In the genomic region with DNA sequence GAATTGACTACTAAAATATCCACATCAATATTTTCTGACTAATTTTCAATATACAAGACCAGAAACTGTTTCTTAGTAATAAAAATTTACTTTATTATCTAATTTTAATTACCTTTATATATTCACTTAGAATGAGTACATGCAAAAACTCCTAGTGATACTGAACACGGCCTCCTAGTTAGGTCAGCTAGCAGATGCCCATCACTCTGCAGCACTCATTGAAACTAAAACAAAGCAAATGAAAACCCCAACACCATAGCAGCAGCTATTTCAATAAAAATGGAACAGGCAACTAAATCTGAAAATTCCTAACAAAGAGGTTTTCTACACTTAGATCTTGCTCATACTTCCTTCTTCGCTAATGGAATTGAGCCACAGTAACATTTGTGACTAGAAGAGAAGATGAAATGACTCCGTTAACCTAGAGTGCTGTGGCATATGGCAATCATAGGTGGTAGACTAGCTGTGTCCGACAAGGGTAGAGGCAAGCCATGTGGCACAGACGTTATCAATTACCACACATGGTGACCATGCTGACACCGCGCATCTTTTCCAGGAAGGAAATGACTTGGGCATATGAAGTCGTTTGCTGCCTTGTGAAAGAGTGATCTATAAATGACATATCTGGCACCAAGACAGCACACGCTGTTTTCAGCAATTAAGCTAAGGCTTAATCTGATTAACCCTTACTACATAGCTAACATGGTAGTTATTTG, we compare ENCODE assay signal across 13 mouse cellular contexts. TPM values are rescaled to one million over a fixed set of nuclear protein-coding genes. Genes with fewer than 3 reads are reported as not detected.
A peak's percentile ranks its signal among the peaks of the same experiment; 100 is the strongest.
DNase-seq lines count a peak whose midpoint lies in the region; ATAC-seq lines count a peak whose summit lies in the region.
"Had no signal": no experiment of that assay in that cellular context is flagged by ENCODE, and none has a peak within 500 bp of the region (broad histone marks: within the 10 kb centered on the region; RNA-seq: fewer than 3 reads in every experiment).

No protein-coding gene starts in this region.

- no peak overlapping the region for H3K9ac ChIP-seq in liver, embryonic 15.5 days
- H3K9ac ChIP-seq: limb, embryonic 13.5 days had no signal

- no peaks in the 10 kb centered on the region for H3K4me1 ChIP-seq in embryonic facial prominence, embryonic 10.5 days
- peaks cover 38% of the 10 kb centered on the region for H3K4me1 ChIP-seq in liver, embryonic 15.5 days (replicated peaks)
- H3K4me1 ChIP-seq: heart, embryonic 10.5 days; limb, embryonic 13.5 days had no signal

- H3K27ac ChIP-seq in embryonic facial prominence, embryonic 10.5 days (replicated peaks) = no peak overlapping the region
- H3K27ac ChIP-seq in liver, embryonic 15.5 days (replicated peaks) = peak overlapping the region; percentile 97
- H3K27ac ChIP-seq: heart, embryonic 10.5 days; layer of hippocampus, adult 2 months; limb, embryonic 13.5 days; macrophage had no signal

- H3K4me2 ChIP-seq in liver, embryonic 15.5 days = peak overlapping the region; percentile 53
- H3K4me2 ChIP-seq: limb, embryonic 13.5 days had no signal

- H3K9me3 ChIP-seq in embryonic facial prominence, embryonic 10.5 days = no peaks in the 10 kb centered on the region
- H3K9me3 ChIP-seq in liver, embryonic 15.5 days (replicated peaks) = no peaks in the 10 kb centered on the region
- H3K9me3 ChIP-seq: heart, embryonic 10.5 days; limb, embryonic 13.5 days had no signal

- no peaks in the 10 kb centered on the region for H3K36me3 ChIP-seq in embryonic facial prominence, embryonic 10.5 days (replicated peaks)
- H3K36me3 ChIP-seq in liver, embryonic 15.5 days (replicated peaks) = no peaks in the 10 kb centered on the region
- H3K36me3 ChIP-seq: heart, embryonic 10.5 days; limb, embryonic 13.5 days had no signal

- no peaks in the 10 kb centered on the region for H3K27me3 ChIP-seq in embryonic facial prominence, embryonic 10.5 days (replicated peaks; ENCODE audit: low read depth, poor library complexity, severe bottlenecking)
- H3K27me3 ChIP-seq in liver, embryonic 15.5 days = no peaks in the 10 kb centered on the region
- H3K27me3 ChIP-seq: limb, embryonic 13.5 days had no signal

- H3K4me3 ChIP-seq in embryonic facial prominence, embryonic 10.5 days = no peak overlapping the region
- no peak overlapping the region for H3K4me3 ChIP-seq in liver, embryonic 15.5 days (replicated peaks)
- H3K4me3 ChIP-seq: heart, embryonic 10.5 days; layer of hippocampus, adult 2 months; limb, embryonic 13.5 days had no signal

- DNase-seq in spleen, adult 12 weeks (ENCODE audit: low spot score) = peak; percentile 34
- DNase-seq in spleen, adult 18-20 months = no peak
- peak; percentile 21 for DNase-seq in embryonic facial prominence, embryonic 10.5 days (ENCODE audit: low spot score)
- DNase-seq in kidney, adult 8-10 months = no peak
- no peak for DNase-seq in kidney, postnatal 25 days
- DNase-seq in kidney, adult 11 months = no peak
- DNase-seq: cerebellum, adult 9-10 months had no signal

- 61% methylated on average over 9 of the region's 9 CpGs for WGBS in embryonic facial prominence, embryonic 10.5 days
- WGBS in liver, embryonic 15.5 days (ENCODE audit: insufficient replicate concordance) = 22% methylated on average over 9 of the region's 9 CpGs

- ATAC-seq in liver, embryonic 15.5 days (ENCODE audit: insufficient read depth) = peak; percentile 100
- ATAC-seq: activated CD4-positive, CD25-positive, alpha-beta regulatory T cell, adult 4 months had no signal

RNA-seq across cellular contexts. Expression of a gene that starts 9.2 kb away (rescaled TPM):
- 2.9 and 3.2 TPM in 2 replicates for polyA plus RNA-seq in embryonic facial prominence, embryonic 10.5 days (2016; fragmentation: Nextera tagmentation; extraction: Ambion mirVana)
- polyA plus RNA-seq in liver, embryonic 15.5 days (2015; fragmentation: Nextera tagmentation; extraction: Ambion mirVana) = 1.7 and 2.0 TPM in 2 replicates

RNA-seq across cellular contexts. Expression of a gene that starts 36.7 kb away (rescaled TPM):
- 11.5 and 11.9 TPM in 2 replicates for polyA plus RNA-seq in embryonic facial prominence, embryonic 10.5 days (2016; fragmentation: Nextera tagmentation; extraction: Ambion mirVana)
- polyA plus RNA-seq in liver, embryonic 15.5 days (2015; fragmentation: Nextera tagmentation; extraction: Ambion mirVana) = 4.1 and 4.3 TPM in 2 replicates

RNA-seq across cellular contexts. Expression of a gene that starts 36.8 kb away (rescaled TPM):
- polyA plus RNA-seq in embryonic facial prominence, embryonic 10.5 days (2016; fragmentation: Nextera tagmentation; extraction: Ambion mirVana) = 0.50 TPM in 1 of 2 replicates, not detected in the other
- 0.05 TPM in 2 replicates for polyA plus RNA-seq in liver, embryonic 15.5 days (2015; fragmentation: Nextera tagmentation; extraction: Ambion mirVana)

Comparison
In these comparisons a context has a peak if more than half of its experiments do, and no peak if none do; other contexts are left out.
1. DNase-seq: peak in spleen, adult 12 weeks (single experiment) and embryonic facial prominence, embryonic 10.5 days (single experiment); none in spleen, adult 18-20 months (0 of 2), kidney, adult 8-10 months (0 of 2), kidney, postnatal 25 days (0 of 2) and kidney, adult 11 months (single experiment).